Mouse (Mus musculus): ENCODE measurements around the gene 4933406M09Rik.

DNA sequence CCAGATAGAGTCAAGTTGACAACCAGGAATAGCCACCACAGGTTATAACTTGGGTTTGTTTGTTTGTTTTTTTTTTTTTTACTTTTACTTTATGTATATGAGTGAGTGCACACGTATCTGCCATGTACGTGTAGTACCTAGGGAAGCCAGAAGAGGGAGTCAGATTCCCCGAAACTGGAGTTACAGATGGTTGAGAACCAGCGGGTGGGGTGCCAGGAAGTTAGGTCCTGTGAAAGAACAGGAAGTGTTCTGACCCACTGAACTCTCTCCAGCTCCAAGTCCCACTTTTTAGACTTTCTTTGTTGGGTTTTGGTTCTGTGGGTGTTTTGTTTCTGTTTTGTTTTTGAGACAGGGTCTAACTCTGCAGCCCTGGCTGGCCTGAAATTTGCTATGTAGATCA is 49.7 kb downstream of the 4933406M09Rik start:
- peak; percentile 42 for TF ChIP-seq CTCF (conservative IDR thresholded peaks at IDR 0.05; ENCODE audit: insufficient read depth, insufficient read length, low read depth, low read length)
- no peak for TF ChIP-seq POLR2A (IDR thresholded peaks at IDR 0.05; ENCODE audit: low read depth, low read length)

All from kidney, adult 2 months (tissue).